Mouse (Mus musculus) thymus, postnatal 14 days (tissue): ENCODE measurements around the gene Klrc2.
"Not testable (repeated sequence)": the region's sequence is repeated elsewhere in the genome, so short reads cannot be mapped to it uniquely, and the experiment has no call there.

ENCODE experiments used
- DNase-seq: peaks from one replicate; pipeline ENCODE4 v3.0.0; 2021

Klrc2 gene

DNA sequence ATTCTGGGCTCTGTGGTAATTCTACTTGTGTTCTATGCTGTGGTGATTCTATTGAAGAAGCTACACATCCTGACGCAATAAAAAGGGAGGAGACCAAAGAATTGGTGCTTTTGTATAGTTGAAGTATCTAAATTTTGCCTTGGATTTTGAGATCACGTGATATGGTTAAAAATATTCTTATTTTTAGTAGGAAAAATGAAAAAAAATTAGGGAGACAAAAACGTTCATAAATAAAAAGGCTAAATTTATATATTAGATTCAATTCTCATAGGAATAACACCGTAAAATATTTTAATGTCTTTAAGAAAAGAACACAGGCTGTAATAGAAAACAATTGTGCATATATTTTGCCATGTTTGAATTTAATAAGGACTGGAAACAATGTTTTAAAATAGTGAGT, at the start of gene Klrc2:
Gene Klrc2, minus strand, starts transcription at position 101 of the 400 bp plus-strand sequence.
- DNase-seq: not testable (repeated sequence)

- DNase-seq: not testable (repeated sequence)
Measured at GRCm38 (mm10) chr6:129691436-129691835, 30.9 kb upstream of the Klrc2 start.

GRCm38 (mm10) chr6:129680379-129680778, 19.9 kb upstream of the Klrc2 start:
- peak; percentile 9 for DNase-seq

GRCm38 (mm10) chr6:129678873-129679272, 18.4 kb upstream of the Klrc2 start, which contains the start of gene Klrc1:
Gene Klrc1 (minus strand): TSS chr6:129678973.
- DNase-seq: no peak

GRCm38 (mm10) chr6:129661301-129661700, 812 bp upstream of the Klrc2 start:
- not testable (repeated sequence) for DNase-seq

DNA sequence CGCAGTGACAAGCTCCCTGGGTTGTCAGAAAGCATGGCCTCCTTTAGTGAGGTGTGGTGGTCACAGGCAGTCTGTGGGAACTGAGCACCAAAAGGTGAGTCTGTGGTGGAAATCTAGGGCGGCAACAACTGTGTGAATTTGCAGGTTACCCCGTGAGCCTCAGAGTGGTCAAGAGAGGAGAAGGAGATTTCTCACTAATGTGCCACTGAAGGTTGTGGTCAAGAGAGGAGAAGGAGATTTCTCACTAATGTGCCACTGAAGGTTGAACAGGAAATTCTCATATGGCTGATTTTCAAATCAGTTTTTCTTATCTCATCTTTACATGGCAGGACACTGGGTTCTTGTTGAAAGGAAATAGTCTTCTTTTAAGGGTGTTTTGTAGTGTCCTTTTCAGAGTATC, 16.4 kb downstream of the Klrc2 start:
- DNase-seq: not testable (repeated sequence)

GRCm38 (mm10) chr6:129643237-129643636, 17.3 kb downstream of the Klrc2 start, which contains the start of gene Klrc3:
Gene Klrc3 (minus strand): TSS chr6:129643337.
- not testable (repeated sequence) for DNase-seq

DNA sequence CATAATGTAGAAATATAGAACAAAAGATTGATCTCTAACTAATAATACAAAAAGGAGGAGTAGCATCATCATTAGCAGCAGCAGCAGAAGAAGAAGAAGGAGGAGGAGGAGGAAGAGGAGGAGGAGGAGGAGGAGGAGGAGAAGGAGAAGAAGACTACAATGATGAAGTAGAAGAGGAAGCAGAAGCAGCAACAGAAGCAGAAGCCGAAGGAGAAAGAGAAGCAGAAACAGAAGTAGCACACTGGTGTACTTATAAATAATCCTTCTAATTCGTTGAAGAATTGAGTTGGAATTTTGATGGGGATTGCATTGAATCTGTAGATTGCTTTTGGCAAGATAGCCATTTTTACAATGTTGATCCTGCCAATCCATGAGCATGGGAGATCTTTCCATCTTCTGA, 29.4 kb downstream of the Klrc2 start:
- not testable (repeated sequence) for DNase-seq

GRCm38 (mm10) chr6:129623735-129624134, 36.8 kb downstream of the Klrc2 start, which contains the start of gene Klrk1:
Gene Klrk1 (minus strand): TSS chr6:129623864.
- DNase-seq: no peak

DNA sequence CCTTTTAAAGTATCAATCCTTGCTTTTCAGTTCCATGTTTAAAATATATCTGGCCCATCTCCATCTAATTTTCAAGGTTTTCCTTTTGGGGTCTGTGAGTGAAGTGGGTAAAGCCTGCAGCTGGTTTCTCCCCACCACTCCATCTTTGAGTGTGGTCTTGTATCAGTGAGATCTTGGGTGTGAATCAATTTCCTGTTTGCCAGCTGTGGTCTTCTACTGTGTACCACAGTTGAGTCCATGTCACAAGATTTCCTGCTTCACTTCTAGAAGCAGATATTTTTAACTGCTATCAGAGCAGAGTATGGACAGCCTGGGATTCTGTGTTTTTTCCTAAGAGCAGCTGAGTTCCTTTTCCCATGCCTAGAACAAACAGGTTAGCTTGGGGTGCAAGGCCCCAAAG, 52.1 kb downstream of the Klrc2 start:
- DNase-seq: peak; percentile 6
